Mouse (Mus musculus) liver, adult (tissue): ENCODE results near the gene B4galt5.

ENCODE experiments used
- GATA4 ChIP-seq: IDR thresholded peaks from 2 replicates; pipeline ENCODE4 v1.6.1; 2014; ENCODE audit warnings: mild to moderate bottlenecking, low read length; ENCODE audit not compliant: insufficient replicate concordance

B4galt5 gene

DNA sequence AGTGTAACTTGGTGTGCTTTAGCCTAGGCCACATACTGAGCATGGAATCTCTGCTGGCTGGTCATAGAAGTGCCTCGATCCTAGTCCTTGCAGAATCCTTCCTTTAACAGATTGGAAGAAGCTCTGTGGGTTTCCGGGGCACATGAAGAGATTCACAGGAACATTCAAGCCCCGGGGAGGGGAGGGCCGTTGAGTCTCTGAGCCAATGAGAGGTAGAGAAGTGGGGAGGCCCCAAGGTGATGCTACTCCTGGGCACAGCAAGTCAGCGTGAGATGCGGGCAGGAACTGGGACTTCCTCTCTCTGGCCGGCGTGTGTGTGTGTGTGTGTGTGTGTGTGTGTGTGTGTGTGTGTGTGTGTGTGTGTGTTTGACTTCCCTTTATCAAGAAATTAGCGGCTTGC lies 19.3 kb upstream of the B4galt5 start:
- TF ChIP-seq GATA4, result peak; percentile 16; the same call in 1 of the 2 replicates

DNA sequence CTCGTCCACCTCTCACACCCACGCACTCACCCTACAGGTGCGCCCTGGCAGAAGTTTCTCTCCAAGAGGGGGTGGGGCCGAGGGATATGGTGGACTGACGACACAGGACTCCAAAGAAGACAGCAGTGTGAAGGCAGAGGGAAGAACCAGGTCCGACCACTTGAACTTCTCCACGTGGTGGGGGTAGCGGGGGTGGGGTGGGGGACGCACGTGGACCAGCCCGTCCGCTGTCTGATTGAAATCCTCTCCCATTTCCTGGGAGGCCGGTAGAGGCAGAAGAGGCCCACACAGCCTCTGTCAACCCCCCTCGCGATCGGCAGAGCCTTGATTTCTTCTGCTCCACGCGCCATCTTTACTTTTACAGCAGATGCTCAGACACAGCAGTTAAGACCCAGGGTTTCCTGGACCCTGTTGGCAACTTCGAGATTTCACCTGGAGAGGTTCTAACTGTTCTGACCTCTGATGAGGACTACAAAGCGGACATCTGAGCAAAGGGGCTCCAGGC lies 18.8 kb upstream of the B4galt5 start:
- no peak for TF ChIP-seq GATA4

DNA sequence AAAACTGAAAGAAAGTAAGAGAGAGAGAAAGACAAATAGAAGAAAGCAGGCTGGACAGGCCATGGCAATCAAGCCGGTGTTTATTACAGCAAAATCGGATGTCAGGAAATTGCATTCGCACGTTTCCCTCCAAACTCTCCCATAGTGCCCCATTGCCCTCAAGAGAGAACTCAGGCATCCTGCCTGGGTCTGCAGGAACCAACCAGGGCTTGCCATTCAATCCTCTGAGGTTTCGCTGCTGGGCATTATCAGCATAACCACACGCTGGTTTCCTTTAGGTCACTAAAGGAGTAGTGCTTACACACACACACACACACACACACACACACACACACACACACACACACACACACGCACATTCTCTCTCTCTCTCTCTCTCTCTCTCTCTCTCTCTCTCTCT lies 18.3 kb upstream of the B4galt5 start:
- TF ChIP-seq GATA4, result no peak

DNA sequence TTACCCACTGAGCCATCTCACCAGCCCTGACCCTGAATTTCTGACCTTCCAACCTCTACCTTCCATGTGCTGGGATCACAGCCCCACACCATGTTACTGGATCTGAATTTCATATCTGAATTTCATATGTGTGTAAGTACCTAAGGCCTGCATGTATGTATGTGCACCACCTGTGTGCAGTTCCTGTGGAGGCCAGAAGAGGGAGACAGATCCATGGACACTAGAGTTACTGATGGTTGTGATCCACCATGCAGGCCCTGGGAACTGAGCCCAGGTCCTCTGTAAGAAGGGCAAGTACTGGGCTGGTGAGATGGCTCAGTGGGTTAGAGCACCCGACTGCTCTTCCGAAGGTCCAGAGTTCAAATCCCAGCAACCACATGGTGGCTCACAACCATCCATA lies 16.1 kb upstream of the B4galt5 start:
- no peak for TF ChIP-seq GATA4

DNA sequence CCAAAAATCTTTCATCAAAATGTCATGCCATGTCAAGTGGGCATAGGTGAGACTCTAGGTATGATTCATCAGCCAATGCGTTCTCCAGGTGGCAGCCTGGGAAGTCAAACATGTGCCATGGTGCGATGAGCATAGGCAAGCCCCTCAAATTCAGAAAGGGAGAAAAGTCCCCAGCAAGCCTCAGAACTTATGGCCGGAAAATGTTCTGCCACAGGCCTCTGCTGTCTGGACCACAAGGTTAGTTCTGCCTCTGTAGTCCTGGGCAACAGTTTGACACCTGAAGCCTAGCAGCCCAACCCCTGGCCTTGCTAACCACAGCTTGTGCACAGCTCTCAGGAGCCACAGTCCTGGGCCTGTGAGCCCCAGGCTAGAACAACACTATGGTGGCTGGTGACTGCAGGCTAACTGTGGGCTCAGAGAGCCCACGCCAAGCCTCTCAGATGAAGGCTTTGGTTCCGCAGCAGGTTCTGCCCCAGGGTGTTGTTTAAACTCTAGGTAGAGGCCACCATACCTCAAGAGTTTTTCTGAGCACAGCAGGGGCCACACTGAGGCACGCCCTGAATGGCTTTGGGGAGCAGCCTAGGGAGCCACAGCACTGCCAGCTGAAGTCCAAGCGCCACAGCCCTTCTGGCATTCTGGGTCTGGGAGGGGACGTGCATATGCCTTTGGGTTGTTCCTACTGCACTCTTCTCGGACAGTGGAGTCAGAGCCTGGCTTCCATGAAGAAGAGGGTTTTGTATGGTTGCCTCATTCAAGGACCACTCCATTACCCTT lies 14.5 kb upstream of the B4galt5 start:
- no peak for TF ChIP-seq GATA4

DNA sequence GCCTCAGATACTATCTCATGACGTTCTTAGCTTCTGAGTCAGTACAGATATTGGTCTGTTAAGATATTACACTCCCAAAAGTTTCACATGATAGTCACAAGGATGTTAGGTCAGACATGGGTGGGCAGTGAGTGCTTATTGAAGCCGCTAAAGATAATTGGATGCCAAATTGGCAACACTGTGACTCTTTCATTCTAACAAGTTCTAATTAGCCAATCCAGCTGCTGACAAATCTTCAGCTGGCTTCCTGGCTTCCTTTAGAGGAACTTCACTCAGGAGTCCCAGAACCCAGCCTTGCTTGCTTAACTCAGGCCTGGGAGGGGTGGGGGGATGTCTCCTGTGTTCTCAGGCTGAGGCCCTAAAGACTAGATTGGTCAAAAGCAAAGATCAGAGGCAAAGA lies 9.5 kb upstream of the B4galt5 start:
- TF ChIP-seq GATA4, result no peak

DNA sequence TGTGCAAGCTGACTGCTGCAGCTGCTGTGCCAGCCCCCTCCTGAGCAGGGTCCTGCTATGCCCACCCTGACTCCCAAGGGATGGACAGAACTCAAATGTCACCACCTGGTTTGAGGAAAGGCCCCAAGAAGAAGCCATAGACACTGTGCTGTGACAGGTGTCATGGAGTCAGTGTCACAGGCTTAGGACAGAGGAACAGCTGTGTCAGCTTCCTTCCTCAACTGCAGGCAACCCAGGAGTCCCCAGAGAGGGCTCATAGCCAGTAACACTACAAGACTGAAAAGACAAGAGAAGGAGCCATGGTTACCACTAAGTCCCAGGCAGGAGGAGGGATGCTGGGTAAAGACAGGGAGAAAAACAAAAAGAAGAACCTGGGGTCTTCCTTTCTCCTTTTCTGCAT lies 7.9 kb upstream of the B4galt5 start:
- no peak for TF ChIP-seq GATA4

DNA sequence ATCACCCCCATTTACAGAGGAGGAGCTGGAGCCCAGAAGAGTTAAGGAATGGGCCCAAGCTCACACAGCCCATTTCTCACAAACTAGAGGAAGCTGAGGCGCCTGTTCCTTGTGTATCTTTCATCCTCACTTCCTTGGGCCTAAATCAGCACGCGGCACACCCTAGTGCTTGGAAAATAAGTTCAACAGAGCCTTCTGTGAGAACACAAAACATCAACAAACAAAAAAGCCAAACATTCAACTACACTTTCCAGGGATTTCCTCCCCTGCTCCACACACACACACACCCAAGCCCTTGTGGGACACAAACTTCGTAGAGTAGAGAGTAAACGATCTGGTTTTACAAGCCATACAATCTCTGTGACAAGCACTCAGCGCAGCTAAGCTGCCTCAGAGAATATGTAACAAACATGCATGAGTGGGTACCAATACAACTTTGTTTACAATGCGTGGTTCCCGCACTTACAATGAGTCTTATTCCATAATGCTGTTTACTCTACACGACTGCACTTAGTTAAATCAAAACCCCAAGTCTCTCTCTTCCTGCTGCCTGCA lies 5.7 kb upstream of the B4galt5 start:
- no peak for TF ChIP-seq GATA4

DNA sequence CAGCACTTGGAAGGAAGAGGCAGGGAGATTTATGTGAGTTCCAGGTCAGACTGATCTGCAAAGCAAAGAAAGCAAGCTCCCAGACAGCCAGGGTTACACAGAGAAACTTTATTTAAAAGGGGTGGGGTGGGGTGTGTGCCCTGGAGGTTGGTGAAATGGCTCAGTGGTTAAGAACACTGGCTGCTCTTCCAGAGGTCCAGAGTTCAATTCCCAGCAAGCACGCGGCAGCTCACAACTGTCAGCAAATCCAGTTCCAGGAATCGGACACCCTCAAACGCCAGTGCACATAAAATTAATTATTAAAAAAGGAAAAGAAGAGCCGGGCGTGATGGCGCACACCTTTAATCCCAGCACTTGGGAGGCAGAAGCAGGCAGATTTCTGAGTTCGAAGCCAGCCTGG lies 5.1 kb upstream of the B4galt5 start:
- no peak for TF ChIP-seq GATA4

DNA sequence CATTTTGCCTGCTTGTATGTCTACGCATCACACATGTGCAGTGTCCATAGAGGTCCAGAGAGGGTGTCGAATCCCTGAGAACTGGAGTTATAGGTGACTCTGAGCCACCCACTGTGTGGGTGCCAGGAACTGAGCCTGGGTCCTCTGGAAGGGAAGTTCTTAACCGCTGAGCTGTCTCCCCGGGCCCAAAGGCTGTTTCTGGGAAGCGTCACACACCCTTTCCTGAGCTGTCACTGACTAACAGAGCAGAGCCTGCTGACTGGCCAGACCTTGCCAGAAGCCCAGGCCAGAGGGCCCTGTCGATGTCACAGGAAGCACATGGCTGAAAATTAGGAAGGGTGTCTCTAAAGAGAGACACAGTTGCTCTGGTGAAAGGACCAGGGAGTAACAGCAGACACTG lies 3.5 kb upstream of the B4galt5 start:
- TF ChIP-seq GATA4, result no peak

DNA sequence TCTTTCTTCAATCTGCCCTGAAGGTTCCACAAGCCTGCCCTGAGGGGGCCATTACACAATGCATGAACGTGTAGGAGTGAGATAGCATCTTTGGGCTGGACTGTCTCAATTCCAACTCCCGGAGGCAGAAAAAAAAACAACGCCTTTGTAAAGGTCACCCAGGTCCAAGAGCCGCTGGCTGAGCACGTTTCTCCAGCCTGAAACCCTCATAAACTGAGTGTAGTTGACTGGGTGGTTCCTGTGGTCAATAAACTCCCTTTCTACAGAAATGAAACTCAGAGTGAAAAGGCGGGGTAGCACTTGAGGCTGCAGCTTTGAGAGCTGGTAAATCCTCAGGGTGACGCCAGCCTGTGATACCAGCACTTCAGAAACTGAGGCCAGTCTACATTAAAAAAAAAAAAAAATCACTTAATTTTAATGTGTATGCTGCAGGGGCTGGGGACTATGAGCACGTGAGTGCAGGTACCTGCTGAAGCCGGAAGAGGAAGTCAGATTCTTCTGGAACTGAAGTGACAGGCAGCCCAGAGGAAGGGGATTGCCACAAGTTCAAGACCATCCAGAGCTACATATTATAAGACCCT lies 2.5 kb upstream of the B4galt5 start:
- TF ChIP-seq GATA4, result no peak

DNA sequence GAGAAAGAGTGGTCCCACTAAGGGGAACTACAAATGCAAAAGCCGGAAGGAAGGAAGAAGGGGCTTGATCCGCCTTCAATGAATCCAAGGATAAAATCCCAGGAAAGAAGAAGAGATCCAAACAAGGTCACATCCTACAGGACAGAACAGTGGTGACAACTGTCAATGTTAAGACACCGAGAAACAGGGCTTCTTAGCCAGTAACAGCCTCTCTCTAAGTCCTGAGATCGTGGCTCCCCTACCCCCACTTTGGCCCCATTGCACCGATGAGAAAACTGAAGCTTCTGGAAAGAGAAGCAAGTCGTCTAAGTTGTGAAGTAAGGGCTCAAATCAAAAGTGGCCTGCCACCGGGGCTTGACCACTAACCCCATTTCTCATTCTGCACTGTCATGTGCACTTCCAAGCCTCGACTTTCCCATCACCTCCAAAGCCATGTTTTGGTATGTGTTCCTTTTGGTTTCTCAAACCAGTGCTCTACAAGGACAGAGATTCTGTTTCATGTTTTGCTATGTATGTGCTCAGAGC lies 1.2 kb upstream of the B4galt5 start:
- no peak for TF ChIP-seq GATA4

DNA sequence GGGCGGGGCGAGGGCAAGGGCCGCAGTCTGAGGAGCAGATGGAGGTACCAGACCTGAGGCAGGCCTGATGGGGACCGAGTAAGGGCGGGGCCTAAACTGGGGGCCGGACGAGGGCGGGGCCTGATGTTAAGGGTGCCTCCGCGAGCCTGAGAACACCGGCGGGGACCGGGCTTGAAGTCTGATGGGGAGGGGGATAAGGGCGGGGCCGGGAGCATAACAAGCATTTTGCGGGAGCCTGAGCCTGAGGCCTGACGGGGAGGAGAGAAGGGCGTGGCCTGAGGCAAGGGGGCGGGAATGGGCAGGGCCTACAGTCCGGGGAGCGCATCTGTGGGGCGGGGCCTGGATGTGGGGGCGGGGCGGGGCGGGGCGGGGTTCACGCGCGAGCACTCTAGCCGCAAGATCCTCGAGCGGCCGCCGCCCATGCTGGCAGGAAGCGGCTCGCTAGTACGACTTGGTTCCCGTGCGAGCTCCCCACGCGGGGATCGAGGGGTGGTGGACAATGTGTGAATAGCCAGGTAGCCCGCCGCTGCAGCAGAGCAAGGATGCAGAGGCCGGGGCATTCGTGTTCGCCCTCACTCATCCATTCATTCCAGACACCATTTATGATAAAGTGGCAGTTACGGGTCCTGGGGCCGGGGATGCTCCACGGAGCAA lies 427 bp upstream of the B4galt5 start:
- no peak for TF ChIP-seq GATA4

DNA sequence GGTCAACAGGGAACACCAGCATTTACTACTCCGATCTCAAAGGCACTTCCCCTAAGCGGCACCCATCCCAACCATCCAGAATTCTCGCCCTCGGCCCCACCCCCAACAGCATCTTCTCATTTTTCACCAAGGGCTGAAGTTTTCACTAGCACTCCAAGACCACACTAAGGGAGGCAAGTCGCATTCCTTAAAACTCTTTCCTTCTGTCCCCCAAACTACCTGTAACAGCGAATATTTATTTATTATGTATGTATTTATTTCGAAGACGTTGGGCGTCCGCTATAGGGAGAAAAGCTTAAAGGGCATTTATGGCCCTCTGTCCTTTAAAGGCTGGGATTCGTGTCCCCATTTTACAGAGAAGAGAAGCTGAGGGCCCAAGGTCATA lies 1.0 kb downstream of the B4galt5 start:
- no peak for TF ChIP-seq GATA4

DNA sequence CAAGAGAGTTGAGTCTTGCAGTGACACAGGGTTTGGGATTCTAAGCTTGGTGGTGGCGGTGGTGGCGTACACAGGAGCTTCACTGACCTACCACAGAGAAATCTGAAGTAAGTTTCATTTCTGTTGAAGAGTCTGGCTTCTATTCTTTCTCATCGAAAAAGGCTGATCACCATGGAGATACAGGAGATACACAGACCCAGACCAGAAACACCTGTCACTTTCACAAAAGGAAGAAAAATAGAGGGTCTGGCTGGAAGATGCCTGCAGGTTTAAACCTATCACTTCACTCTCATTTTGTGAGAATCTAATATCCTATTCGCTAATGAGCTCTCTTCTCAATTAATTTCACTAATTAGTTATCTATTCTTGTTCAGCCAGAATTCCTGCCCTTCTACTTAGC lies 1.6 kb downstream of the B4galt5 start:
- TF ChIP-seq GATA4, result no peak
